Mouse (Mus musculus) cerebellum, adult 8-10 months (tissue): ENCODE data around the gene Plcb3.
A peak's percentile ranks its signal among the peaks of the same experiment; 100 is the strongest.

Experiments
- DNase-seq: peaks from one replicate; pipeline ENCODE4 v3.0.0; 2022

Gene Plcb3

DNA sequence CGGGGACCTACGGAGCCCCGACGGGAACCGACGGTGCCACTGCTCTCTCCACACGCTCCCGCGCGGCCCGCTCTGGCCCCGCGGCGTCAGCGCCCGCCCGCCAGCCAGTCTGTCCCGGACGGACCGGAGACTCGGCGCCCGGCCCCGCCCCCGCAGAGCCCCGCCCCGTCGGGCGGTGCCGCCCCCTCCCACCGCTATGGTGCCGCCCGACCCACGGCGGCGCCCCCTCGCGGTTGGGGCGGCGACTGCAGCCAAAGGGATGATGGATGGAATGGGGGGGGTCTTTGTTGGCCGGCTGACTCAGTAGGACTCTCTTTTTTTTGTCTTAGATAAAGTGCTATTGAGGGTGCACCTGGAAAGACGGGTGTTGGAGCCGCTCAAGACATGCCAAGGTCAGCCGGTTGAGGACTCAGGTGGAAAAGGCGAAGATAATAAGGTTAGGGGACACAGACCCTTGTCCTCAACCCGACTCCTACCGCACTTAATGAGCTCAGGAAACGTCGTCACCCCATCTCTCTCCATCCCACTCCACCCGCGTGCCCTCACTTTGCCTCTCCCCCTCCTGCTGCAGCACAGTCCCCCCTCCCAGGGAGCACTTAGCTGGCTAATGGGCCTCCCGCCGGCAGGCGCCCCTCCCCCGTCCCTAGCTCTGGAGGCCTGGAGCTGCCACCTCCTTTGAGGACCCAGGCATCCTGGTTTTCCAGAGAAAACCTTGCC lies 6.4 kb downstream of the Plcb3 start:
- no peak for DNase-seq

DNA sequence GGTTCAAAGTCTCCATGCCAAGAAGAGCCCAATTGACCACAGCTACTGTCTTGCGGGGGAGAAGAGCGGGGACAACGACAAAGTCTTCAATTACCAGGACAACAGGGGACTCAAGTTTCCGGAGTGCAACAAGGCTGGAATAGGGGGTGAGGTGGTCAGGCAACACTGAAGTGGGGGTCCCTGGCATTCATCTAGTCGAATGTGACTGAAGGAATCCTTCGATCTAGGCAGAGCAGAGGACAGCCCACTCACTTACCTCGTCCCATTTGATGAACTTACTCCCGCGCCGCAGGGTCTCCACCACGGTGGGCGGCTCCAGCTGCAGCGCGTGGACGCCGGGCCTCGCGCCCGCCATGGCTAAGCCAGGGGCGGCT lies 7.0 kb downstream of the Plcb3 start:
- DNase-seq: no peak

DNA sequence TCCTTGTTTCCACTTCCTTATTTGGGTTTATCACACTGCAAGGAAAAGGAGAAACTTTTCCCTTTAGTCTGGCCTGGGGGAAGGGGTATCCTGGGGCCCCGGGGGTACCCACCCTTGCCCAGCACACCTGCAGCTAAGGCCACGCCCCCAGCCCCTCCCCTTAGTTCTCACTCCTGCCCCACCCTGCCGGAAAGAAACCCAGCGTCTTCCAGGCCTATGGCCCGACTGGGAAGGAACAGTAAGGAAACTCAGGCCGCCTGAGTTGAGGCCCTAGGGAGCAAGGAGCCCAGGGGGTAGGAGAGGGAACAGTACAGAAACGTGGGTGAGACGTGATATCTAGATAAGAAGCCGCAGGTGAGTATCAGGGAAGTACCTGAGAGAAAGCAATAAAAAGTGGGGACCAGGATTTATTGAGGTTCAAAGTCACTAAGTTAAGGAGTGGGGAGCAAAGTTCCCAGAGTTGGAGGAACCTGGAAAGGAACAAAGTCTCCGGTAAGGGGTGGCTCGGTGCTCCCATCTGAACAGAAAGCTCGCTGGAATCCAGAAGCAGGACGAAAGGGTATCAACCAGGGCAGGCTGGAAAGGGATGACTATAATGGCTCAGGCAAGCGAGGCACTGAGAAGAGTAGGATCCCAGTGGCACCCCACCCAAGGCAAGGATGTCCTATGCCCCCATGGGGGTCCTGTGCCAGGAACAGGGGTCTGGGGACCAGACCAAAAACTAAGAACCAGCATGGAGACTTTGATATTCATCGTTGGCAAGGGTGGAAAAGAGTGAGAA lies 7.6 kb downstream of the Plcb3 start:
- no peak for DNase-seq

DNA sequence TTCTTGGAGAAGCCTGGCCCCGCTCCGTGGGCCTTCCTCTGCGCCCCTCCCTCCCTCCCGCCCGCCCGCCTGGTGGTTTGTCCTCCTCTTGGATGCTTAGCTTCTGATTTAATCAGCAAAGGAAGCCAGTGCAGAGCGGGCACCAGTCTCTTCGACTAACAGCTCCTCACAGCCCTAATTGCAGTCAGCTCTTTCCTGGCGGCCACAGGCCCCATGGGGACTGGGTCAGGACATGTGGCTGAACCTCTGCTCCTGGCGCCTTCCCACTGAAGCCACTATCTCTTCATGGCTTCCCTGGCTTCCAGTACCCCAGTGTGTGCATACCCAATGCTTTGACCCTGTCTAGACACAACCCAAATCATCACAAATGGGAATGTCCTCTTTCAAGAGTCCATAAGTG lies 19.8 kb downstream of the Plcb3 start:
- no peak for DNase-seq

DNA sequence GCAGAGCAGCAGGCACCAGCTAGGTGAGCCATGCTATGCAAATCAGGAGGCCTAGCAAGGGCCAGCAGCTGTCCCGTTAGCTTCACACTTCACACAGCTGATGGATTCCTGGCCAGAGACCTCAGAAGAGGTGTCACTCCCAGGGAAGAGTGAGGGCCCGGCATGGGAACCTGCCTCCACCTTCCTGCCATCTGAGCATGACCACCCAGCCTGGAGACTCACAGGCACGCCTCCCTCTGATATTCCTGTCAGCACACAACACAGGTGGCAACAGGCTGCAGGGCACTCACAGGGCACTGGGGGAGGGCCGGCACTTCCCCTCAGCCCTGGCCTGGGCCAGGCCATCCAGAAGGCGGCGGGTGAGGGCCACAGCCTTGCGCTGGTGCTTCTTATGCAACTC lies 20.8 kb downstream of the Plcb3 start:
- DNase-seq: no peak

DNA sequence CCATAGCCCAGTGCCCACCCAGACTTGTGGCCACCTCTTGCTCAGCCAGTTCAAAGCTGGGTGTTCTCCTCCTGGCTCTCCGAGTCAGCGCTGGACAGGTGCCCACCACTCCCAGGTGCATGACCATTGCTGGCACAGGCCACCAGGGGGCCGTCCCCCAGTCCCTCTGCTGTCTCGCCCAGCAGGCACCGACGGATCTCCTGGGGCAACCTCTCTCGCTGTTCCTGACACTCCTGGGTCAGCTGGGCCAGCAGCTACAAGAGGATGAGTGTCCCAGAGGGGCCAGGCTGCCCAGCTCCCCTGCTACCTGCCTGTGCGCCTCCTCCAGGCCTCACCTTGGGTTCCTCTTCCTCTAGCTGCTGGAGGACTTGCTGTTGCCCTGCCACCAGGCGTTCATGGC lies 22.2 kb downstream of the Plcb3 start:
- DNase-seq: no peak

DNA sequence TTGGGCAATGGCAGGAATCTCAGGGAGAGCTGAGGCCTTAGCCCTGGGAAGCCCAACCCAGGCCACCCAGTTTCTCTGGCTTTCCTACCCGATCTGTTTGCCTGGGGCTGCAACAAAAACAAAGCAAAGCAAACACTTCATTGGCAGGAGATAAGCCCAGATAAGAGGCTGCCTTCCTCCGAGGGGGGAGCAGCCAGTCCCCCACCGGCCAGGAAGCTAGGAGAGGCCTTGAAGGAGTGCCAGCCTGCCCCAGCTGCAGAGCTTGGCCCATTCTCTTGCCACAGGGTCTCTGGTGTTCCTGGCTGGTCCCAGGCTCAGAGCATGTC lies 23.6 kb downstream of the Plcb3 start:
- DNase-seq: no peak

DNA sequence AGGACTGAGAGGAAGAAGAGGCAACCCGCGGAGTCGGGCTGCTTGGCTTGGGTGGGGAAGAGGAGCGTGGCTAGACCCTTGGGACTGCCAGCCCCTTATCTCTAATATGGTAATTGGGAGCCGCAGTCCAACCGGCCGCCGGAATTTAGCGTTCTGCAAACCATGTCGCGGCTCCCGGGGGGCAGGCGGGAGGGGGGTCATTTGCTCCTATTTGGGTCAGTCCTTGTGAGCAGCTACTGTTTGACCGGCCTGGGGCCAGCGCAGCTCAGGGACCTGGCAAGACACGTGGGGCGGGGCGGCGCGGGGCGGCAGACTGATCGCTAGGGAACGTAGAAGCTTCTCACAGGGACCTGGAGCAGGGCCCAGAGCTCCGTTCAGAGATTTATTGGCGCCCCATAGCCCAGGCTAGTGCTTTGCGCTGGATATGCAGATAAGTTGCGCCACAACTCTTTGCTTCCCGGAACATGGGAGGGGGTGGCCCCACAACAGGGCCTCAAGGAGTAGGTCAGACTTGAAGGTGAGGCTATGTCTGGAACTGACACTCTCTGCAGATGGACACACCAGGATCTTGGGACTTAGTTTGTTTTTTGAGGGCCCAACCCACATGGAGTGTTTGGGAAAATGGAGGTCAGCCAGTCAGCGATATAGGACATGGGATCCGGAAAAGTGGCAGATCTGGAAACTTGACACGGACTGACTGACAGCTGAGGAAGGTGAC lies 24.1 kb downstream of the Plcb3 start:
- DNase-seq: peak; percentile 78

DNA sequence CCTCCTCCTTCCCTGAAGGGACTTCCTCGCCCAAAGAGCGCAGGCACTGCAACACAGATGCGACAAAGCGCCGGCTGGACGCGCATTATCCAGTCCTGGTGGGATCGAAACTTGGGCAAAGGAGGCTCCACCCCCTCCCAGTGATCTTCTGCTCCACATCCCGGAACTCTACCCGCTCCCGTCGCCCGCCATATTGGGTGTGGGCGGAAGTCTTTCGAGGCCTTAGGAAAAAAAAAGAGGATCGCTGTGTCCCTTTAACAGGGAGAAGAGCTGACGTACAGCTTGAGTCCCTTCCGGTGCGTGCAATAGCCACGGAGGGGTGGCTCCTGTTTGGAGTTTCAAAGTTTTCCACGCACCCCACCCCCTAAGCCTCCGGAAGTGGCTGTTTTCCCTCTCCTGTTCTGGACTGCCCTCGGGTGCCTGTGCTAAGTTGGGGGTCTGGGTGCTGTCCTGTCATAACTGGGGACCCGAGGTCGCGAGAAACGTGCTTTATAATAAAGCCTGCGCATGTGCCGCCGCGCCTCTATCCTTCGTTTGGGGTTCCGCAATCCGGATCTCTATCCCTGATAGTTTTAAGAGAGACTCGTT lies 24.8 kb downstream of the Plcb3 start:
- DNase-seq: peak; percentile 88

DNA sequence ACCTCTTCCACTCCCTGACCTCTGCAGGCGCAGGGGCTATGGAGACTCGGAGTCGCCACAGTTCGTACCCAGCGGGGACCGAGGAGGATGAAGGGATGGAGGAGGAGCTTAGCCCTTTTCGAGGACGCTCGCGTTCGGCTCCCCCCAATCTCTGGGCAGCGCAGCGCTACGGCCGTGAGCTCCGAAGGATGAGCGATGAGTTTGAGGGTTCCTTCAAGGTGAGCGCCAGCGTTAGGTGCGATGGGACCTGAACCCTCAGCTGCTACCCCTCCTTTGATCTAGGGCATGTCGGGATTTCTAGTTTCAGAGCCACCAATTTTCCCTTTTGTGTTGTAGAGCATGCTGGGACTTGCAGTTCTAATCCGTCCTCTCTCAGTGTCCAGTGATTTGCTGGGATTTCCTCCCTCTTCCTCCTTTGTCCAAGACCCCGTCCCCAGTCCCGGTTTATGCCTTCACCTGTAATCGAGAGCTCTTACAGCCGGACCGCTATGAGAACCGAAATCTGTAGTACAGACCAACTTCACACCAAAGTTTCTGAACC lies 25.6 kb downstream of the Plcb3 start:
- peak; percentile 62 for DNase-seq

DNA sequence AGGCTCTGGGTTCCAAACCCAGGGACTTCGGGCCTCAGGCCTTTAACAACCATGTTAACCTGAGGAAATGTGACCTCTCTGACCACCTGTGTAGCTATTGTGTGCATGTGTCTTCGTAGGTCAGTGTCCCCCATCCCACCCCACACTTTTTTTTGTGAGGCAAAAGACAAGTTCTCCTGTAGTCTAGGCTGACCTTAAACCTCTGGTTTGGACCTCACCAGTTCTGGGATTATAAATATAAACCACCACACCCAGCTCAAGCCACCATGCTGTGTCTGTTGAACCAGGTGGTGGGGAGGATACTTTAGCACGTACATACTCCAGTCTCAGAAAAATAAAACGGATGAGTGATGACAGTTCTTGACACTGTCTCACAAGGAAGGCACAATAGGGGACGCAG lies 26.3 kb downstream of the Plcb3 start:
- DNase-seq: no peak

DNA sequence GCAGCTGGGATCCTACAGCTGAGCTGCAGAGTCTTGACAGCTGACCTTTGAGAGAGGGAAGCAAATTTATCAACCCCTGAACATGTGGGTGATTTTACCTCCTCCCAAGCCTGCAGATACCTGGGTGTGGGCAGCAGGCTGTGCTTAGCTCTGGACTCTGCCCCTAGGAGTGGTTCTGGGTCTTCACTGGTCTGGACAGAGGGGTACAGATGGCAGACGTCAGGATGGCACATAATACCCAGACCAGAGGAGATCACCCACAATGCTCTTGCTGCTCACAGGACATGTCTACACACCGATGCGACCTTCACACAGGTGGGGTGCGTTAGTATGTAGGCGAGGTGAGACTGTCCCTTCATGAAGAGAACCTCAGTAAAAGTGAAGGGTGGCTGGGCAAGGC lies 26.7 kb downstream of the Plcb3 start:
- no peak for DNase-seq

DNA sequence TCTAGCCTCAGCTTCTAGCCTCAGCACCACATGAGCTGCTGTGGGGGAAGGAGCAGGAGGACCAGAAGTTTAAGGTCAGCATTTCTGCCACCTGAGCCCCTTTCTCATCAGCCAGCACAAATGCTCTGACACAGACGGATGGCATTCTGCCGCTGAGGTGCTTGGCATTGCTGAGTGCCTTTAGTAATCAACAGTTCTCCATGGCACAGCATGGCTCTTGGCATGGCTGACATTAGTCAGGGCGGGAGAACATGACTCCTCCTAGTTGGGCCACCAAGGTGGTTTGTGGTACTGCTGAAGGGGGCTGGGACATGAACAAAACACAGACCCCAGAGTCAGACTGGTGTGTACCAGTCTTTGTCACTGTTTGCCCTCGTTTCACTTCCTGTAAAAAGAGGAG lies 28.1 kb downstream of the Plcb3 start:
- DNase-seq: peak; percentile 66

DNA sequence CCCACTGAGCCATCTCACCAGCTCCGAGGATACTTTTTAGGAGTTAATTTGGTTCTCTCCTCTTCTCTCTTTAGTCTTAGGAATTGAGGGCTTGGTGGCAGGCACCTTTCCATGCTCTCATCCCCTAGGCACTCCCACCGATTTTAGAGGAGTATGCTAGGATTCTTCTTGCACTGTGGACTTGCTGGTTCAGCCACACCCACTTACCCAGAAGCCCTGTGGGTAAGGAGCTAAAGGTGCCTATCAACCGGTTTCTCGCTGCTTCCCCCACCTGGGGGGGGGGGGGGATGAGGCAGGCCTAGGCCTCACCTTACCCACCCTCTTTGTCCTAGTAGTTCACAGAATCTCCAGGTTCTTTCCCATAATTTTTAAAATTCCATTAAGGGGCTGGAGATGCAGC lies 28.5 kb downstream of the Plcb3 start:
- DNase-seq: no peak

DNA sequence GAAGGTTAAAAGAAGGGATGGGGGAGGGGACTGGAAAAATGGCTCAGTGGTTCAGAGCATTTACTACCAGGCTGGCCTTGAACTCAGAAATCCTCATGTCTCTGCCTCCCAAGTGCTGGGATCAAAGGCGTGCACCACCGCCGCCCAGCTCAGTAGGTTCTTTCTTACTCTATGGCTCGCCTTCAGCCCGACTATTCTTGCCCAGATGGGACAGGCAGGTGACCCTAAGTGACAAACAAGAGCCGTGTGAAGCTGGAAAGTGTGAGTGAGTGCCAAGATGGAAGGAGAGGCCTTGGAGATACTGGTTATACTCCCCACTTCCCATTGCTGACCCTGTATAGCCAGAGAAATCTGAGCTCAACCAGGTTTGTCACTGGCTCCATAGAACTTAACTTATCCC lies 32.6 kb downstream of the Plcb3 start:
- DNase-seq: no peak

DNA sequence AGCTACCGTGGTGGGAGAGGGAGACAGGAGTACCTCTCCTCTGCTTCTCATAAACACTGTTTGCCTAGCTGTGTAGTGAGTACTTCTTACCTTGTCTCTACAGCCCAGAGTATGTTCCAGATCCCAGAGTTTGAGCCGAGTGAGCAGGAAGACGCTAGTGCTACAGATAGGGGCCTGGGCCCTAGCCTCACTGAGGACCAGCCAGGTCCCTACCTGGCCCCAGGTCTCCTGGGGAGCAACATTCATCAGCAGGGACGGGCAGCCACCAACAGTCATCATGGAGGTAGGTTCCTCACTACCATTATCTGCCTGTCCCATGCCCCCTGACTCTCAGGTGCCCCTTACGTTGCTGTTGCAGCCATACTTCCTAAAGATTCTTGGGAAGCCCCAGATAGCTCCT lies 33.5 kb downstream of the Plcb3 start:
- no peak for DNase-seq

DNA sequence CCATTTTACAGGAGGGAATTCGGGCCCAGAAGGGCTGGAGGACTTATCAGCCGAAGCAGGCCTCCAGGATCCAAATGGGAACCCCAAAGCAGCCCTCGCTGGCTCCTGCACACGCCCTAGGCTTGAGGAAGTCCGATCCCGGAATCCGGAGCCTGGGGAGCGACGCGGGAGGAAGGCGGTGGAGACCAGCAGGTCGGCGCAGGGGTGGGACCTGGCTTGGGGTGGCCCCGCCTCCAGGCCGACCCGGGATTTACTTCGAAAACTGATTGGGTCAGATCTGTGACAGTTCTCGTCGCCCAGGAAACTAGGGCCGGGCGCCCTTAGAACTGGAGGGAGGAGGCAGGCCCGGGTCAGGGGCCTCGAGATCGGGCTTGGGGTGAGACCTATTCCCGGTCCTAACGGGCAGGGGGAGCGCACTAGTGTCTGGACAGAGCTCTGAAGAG lies 34.0 kb downstream of the Plcb3 start, which contains the start of gene Gpr137:
TSS of gene Gpr137 (minus strand) at position 232 of the 443 bp plus-strand sequence.
- peak; percentile 93 for DNase-seq

DNA sequence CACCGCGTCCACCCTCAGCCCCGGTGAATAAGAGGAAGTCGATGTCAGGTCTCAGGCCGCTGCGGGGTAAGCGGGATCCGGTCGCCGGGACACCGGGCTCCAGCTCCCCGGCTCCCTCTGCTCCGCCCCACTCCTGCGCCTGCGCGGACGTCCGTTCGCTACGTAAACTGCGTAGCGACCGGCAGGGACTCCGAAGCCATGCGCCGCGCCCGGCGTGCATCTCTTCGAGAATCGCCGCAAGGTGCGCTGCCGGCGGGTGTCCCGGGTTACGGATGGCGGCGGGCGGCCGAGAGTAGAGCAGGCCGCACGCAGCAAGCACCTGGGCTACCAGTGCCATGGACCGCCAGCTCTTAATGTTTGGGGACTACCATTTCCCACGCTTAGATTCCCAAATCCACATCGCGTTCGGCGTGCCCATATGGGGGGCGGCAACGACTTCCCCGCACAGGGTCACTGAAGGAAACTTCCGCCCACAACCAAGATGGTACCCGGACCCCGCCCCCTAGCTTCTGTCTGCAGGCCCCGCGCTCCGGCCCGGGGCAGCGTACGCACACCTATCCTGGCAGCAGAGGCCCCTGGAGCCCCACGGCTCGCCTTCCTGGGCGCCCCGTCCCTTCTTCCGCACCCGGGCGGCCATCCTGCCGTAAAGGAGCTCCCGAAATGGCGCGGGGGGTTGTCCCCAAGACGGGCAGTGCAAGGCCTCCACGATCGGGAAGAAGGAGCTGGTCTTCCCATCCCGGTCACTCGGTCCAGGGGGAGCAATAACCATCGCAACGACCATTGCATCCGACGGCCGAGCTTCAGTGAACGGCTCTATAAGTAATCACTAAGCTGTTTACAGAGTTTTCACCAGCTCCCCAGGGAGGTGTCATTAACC lies 34.7 kb downstream of the Plcb3 start, which contains the start of gene Bad:
TSS of gene Bad (plus strand) at position 490 of the 877 bp plus-strand sequence.
- DNase-seq: peak; percentile 95

DNA sequence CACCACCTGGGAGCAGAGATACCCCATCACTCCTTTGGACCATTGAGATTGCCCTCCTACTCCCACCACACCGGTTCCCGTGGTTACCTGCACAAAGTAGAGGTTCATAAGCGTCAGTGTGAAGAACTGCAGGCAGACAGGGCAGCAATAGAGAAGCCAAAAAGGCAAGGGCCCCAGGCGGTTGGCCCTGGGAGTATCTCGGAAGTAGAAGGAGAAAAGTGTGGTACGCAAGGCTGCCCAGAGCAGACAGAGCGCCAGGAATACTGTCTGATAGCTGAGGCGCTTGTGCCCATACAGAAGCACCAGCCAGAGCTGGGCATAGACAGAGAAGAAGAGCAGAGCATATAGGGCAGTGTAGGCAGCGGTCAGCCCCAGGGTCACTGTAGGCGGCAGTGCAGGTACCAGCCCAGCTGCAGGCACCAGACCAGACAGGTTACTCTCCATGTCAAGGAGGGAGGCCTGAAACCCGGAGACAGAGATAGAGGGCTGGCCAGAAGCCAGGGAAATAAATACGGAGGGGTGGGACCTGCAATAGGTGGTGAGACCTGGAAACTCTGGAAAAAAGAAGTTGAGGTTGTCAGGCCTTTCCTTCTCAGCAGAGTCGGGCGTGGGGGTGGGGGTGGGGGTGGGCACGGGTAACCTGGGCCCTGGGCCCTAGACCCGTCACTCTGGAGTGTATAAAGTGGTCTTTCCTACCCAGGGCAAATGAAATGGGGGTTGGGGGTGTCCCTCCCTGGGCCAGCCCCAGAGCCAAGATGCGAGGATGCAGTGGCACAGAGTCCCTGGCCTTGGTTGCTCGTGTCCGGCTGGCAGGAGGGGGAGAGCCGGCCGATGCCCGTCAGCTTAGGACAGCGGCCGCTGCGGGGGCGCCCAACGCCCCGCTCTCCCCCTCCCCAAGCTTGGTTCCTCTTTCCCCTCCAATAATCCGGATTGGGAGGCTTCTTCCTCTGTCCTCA lies 35.6 kb downstream of the Plcb3 start:
- peak; percentile 52 for DNase-seq

DNA sequence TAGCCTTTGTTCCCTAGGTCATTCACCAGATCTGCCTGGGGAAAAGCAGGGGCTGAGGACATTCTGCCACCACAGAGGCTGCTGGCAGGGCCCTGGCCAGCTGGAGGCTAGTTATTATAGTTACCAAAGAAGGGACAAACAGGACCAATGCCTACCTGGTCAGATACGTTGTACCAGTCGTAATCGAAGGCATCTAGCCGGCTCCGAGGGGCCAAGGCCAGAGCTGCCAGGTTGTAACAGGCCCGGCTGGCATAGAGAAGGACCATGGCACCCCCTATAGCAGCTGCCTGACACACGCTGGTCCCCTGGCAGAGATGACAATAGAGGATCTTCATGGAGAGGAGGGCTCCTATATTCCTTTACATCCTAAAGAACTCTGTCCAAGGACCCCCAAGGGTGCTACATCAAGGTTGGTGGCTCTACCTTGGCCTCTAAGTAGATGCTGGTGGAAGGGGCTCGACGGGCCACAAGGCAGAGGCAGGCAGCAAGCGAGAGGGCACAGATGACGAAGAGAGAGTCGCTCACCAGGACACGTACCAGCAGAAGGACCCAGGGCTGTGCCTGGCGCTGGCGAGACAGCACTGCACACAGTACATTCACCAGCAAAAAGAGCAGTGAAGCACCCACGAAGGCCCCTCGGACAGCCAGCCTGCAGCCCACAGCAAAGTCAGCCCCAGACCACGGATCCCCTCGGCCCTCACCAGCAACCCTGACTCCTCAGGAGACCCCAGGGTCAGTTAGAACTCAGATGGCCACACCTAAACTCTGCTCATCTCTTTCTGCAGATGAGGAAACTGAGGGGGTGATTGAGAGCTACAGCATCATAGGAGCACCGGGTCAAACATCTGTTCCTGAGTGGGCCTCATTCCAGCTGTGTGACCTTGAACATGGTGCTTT lies 36.9 kb downstream of the Plcb3 start:
- peak; percentile 41 for DNase-seq
